Mouse (Mus musculus) lung, embryonic 16.5 days (tissue): Measurements from ENCODE around the gene Ttyh3. TPM values are rescaled to one million over a fixed set of nuclear protein-coding genes. Genes with fewer than 3 reads are reported as not detected.

Source experiments
- ATAC-seq: fragments of 200-750 bp; cut with Nextera tagmentation; 2 replicates; pipeline ENCODE4 v1.8.0; 2017; ENCODE audit warnings: low read depth, mild to moderate bottlenecking, moderate library complexity
- H3K27ac ChIP-seq: fragments of 300-500 bp; sonication (generic); 2 replicates; pipeline ENCODE4 v1.5.1; 2014; ENCODE audit warnings: mild to moderate bottlenecking, control low read depth, low read length
- H3K27me3 ChIP-seq: fragments of 300-500 bp; sonication (generic); 2 replicates; pipeline ENCODE4 v1.6.1; 2014; ENCODE audit warnings: low read depth, low read length, mixed read lengths; ENCODE audit not compliant: control insufficient read depth, insufficient read depth
- H3K36me3 ChIP-seq: fragments of 300-500 bp; sonication (generic); 2 replicates; pipeline ENCODE4 v1.6.1; 2014; ENCODE audit warnings: low read length; ENCODE audit not compliant: control insufficient read depth, insufficient read depth
- H3K4me1 ChIP-seq: fragments of 300-500 bp; sonication (generic); replicated peaks from 2 replicates; pipeline ENCODE4 v1.6.1; 2014; ENCODE audit warnings: low read length, mixed read lengths; ENCODE audit not compliant: control insufficient read depth, insufficient read depth
- H3K4me2 ChIP-seq: fragments of 300-500 bp; sonication (generic); 2 replicates; pipeline ENCODE4 v1.6.1; 2014; ENCODE audit warnings: low read depth, low read length, control low read depth
- H3K4me3 ChIP-seq: fragments of 300-500 bp; sonication (generic); 2 replicates; pipeline ENCODE4 v1.5.1; 2014; ENCODE audit warnings: mild to moderate bottlenecking, low read length, control low read depth
- H3K9ac ChIP-seq: fragments of 300-500 bp; sonication (generic); 2 replicates; pipeline ENCODE4 v1.6.1; 2014; ENCODE audit warnings: low read length, control low read depth
- H3K9me3 ChIP-seq: fragments of 300-500 bp; sonication (generic); 2 replicates; pipeline ENCODE4 v1.6.1; 2016; ENCODE audit warnings: low read length; ENCODE audit not compliant: control insufficient read depth
- WGBS: fragments of 180-500 bp; shearing (Covaris S2); extraction: QIAGEN DNeasy Blood & Tissue Kit; methylation state at CpG from one replicate; pipeline ENCODE4 v1.1.7; 2014; 5-methylcytosine and 5-hydroxymethylcytosine counted together
- polyA plus RNA-seq: library from polyadenylated mRNA; unstranded; fragments of >200 nt; fragmentation: Nextera tagmentation; extraction: Ambion mirVana; gene quantifications from 2 replicates; pipeline ENCODE4 v1.2.1, GENCODE M21; 2015

Ttyh3 gene
- polyA plus RNA-seq, 1 experiment from 2014 or later: 29.4 TPM

DNA sequence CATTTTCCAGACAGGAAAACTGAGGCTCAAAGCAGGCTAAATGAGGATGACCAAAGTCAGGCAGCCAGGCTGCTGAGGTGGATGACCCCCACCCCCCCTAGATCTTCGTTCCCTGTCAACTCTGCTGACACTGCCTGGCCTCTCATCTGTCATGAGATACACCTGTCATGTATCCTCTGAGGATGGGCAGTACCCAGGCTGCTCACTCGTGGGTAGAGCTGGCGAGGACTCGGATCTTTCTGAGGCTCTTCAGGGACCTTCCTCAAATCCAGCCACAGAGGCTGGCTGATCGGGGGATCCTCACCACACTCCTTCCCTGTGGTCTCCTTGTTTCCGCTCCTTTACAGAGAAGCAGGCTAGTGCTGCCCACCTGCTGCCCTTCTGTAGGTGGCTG lies 32.7 kb downstream of the Ttyh3 start:
- no peak overlapping the region for H3K4me3 ChIP-seq
- H3K27me3 ChIP-seq: no peaks in the 10 kb centered on the region
- peak overlapping the region; percentile 38 for H3K27ac ChIP-seq
- ATAC-seq: no peak
- peaks cover 11% of the 10 kb centered on the region for H3K4me1 ChIP-seq
- no peaks in the 10 kb centered on the region for H3K9me3 ChIP-seq
- H3K36me3 ChIP-seq: 0 out of 2 replicates have a peak, but pooled peaks cover 5% of the 10 kb centered on the region
- no peak overlapping the region for H3K9ac ChIP-seq
- H3K4me2 ChIP-seq: no peak overlapping the region
- 65% methylated on average over 6 of the region's 6 CpGs for WGBS

DNA sequence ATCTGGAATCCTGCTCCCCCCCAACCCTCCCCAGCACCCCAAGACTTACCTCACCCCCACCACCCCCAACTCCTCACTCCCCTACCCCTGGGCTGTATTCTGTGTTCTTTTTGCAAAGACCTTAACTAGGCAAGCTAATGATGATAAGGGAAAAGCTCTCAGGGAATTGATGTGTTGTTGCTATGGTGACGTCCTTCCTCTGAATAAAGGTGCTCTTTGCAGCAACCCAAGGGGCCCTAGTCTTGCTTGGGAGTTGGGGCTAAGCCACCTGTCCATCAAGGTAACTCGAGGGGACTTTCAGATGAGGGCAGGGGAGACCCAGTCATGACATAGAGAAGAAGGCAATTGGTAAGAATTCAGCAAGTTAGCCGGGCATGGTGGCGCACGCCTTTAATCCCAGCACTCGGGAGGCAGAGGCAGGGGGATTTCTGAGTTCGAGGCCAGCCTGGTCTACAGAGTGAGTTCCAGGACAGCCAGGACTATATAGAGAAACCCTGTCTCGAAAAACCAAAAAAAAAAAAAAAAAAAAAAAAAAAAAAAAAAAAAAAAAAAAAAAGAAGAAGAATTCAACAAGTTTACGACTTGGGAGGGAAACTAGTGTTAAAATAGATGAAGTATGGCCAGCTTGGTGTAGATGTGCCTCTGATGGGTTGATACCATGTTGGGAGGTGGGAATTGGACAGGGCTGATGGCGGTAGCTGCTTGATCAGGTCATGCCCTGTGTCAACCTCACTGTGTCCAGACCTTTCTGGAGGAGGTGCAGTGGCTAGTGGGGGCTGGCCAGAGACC lies 33.3 kb downstream of the Ttyh3 start:
- Histone ChIP-seq H3K36me3 (0 out of 2 replicates have a peak, but pooled peaks cover 5% of the 10 kb centered on the region), H3K27me3 (no peaks in the 10 kb centered on the region), H3K4me3 (no peak overlapping the region), H3K9ac (no peak overlapping the region), H3K4me2 (no peak overlapping the region), H3K27ac (no peak overlapping the region), H3K4me1 (peaks cover 17% of the 10 kb centered on the region), H3K9me3 (no peaks in the 10 kb centered on the region)
- 74% methylated on average over 10 of the region's 10 CpGs for WGBS
- ATAC-seq: no peak

- Histone ChIP-seq H3K27me3 (no peaks in the 10 kb centered on the region), H3K36me3 (0 out of 2 replicates have a peak, but pooled peaks cover 5% of the 10 kb centered on the region), H3K4me1 (peaks cover 24% of the 10 kb centered on the region), H3K9ac (no peak overlapping the region), H3K4me2 (no peak overlapping the region), H3K4me3 (no peak overlapping the region), H3K27ac (no peak overlapping the region), H3K9me3 (no peaks in the 10 kb centered on the region)
- ATAC-seq: no peak
- WGBS: 71% methylated on average over 4 of the region's 4 CpGs
These were observed 34.0 kb downstream of the Ttyh3 start for GRCm38 (mm10) chr5:140614837-140615236.

DNA sequence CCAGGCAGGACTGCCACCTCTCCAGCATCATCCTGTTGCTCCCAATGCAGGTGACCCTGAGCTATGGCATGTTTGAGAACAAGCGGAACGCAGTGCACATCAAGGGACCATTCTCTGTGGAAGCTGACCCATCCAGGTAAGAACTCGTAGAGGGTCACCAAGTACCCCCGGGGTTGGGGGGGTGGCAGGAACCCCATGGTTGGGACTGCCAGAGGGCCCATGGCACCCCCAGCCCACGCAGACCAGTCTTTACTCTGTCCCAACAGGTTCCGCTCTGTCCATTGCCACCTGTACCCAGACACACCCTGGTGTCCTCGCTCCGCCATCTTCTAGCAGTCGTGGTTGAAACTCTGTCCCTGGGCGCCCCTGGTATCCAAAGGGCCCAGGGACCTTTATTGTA lies 34.7 kb downstream of the Ttyh3 start:
- 0 out of 2 replicates have a peak, but pooled peaks cover 5% of the 10 kb centered on the region for H3K36me3 ChIP-seq
- ATAC-seq: no peak
- H3K4me2 ChIP-seq: no peak overlapping the region
- H3K9me3 ChIP-seq: no peaks in the 10 kb centered on the region
- H3K4me3 ChIP-seq: no peak overlapping the region
- H3K27me3 ChIP-seq: no peaks in the 10 kb centered on the region; the same call in 1 of the 2 replicates
- peaks cover 29% of the 10 kb centered on the region for H3K4me1 ChIP-seq
- WGBS: 91% methylated on average over 10 of the region's 10 CpGs
- H3K27ac ChIP-seq: no peak overlapping the region
- H3K9ac ChIP-seq: no peak overlapping the region

- H3K27ac ChIP-seq: peak overlapping the region; percentile 99
- peak overlapping the region; percentile 73 for H3K4me3 ChIP-seq
- H3K9me3 ChIP-seq: no peaks in the 10 kb centered on the region
- H3K4me1 ChIP-seq: peaks cover 35% of the 10 kb centered on the region
- 0 out of 2 replicates have a peak, but pooled peaks cover 5% of the 10 kb centered on the region for H3K36me3 ChIP-seq
- WGBS: 58% methylated on average over 18 of the region's 18 CpGs
- peaks cover 5% of the 10 kb centered on the region for H3K27me3 ChIP-seq
- no peak for ATAC-seq
- H3K4me2 ChIP-seq: peak overlapping the region; percentile 85
- H3K9ac ChIP-seq: peak overlapping the region; percentile 83
These were observed 36.6 kb downstream of the Ttyh3 start for GRCm38 (mm10) chr5:140612191-140612590.

GRCm38 (mm10) chr5:140611611-140612185 lies 37.1 kb downstream of the Ttyh3 start:
- Histone ChIP-seq H3K4me2 (peak overlapping the region; percentile 85), H3K36me3 (0 out of 2 replicates have a peak, but pooled peaks cover 5% of the 10 kb centered on the region), H3K4me3 (peak overlapping the region; percentile 73), H3K27me3 (peaks cover 8% of the 10 kb centered on the region), H3K9me3 (no peaks in the 10 kb centered on the region), H3K27ac (peak overlapping the region; percentile 99), H3K4me1 (peaks cover 38% of the 10 kb centered on the region), H3K9ac (peak overlapping the region; percentile 83)
- peak; percentile 42 for ATAC-seq
- WGBS: 20% methylated on average over 15 of the region's 15 CpGs

- Histone ChIP-seq H3K9me3 (no peaks in the 10 kb centered on the region), H3K4me3 (peak overlapping the region; percentile 73), H3K36me3 (0 out of 2 replicates have a peak, but pooled peaks cover 5% of the 10 kb centered on the region), H3K4me2 (peak overlapping the region; percentile 85), H3K4me1 (peaks cover 44% of the 10 kb centered on the region), H3K27ac (peak overlapping the region; percentile 99), H3K27me3 (peaks cover 14% of the 10 kb centered on the region), H3K9ac (peak overlapping the region; percentile 83)
- 5% methylated on average over 21 of the region's 21 CpGs for WGBS
- ATAC-seq: peak; percentile 74
These were observed 37.7 kb downstream of the Ttyh3 start for GRCm38 (mm10) chr5:140611021-140611583.

GRCm38 (mm10) chr5:140610273-140611011 lies 38.4 kb downstream of the Ttyh3 start:
- H3K9ac ChIP-seq: peak overlapping the region; percentile 83
- H3K9me3 ChIP-seq: no peaks in the 10 kb centered on the region
- H3K27ac ChIP-seq: peak overlapping the region; percentile 99
- peaks cover 46% of the 10 kb centered on the region for H3K4me1 ChIP-seq
- 1% methylated on average over 30 of the region's 30 CpGs for WGBS
- H3K4me3 ChIP-seq: peak overlapping the region; percentile 73
- H3K36me3 ChIP-seq: 0 out of 2 replicates have a peak, but pooled peaks cover 5% of the 10 kb centered on the region
- H3K27me3 ChIP-seq: peaks cover 21% of the 10 kb centered on the region
- ATAC-seq: peak; percentile 70
- peak overlapping the region; percentile 85 for H3K4me2 ChIP-seq
